Comparison of ENCODE assay signal across 24 mouse cellular contexts in genomic region chr1:138593922-138594321, GRCm38 (mm10).
"Had no signal": no experiment of that assay in that cellular context is flagged by ENCODE, and none has a peak within 500 bp of the region (broad histone marks: within the 10 kb centered on the region; RNA-seq: fewer than 3 reads in every experiment).

No protein-coding gene starts in this region.

- H3K9me3 ChIP-seq: heart, embryonic 15.5 days; hindbrain, embryonic 13.5 days; hindbrain, embryonic 15.5 days; kidney, embryonic 15.5 days; limb, embryonic 13.5 days; limb, embryonic 15.5 days had no signal

- H3K36me3 ChIP-seq: heart, embryonic 15.5 days; hindbrain, embryonic 13.5 days; hindbrain, embryonic 15.5 days; limb, embryonic 15.5 days had no signal

- ATAC-seq: hindbrain, postnatal 0 days; intestine, embryonic 16.5 days had no signal

- H3K4me2 ChIP-seq: heart, embryonic 11.5 days; heart, embryonic 13.5 days; heart, embryonic 15.5 days; hindbrain, embryonic 13.5 days; hindbrain, embryonic 15.5 days; kidney, embryonic 15.5 days; limb, embryonic 13.5 days; limb, embryonic 15.5 days had no signal

- DNase-seq: gastrocnemius, postnatal 14 days; gastrocnemius, postnatal 36 days; heart, adult 18-20 months; heart, postnatal 14 days; heart, postnatal 36 days; kidney, adult 11 months; kidney, adult 2 months; kidney, adult 9 months; kidney, postnatal 14 days; kidney, postnatal 36 days; layer of hippocampus, adult 9-11 months; layer of hippocampus, postnatal 36 days; left cerebral cortex, postnatal 4 days had no signal

- H3K4me3 ChIP-seq: heart, embryonic 13.5 days; heart, embryonic 15.5 days; hindbrain, embryonic 13.5 days; hindbrain, embryonic 15.5 days; kidney, embryonic 15.5 days; limb, embryonic 13.5 days; limb, embryonic 15.5 days had no signal

- H3K27ac ChIP-seq: heart, embryonic 13.5 days; heart, embryonic 15.5 days; hindbrain, embryonic 13.5 days; hindbrain, embryonic 15.5 days; hindbrain, postnatal 0 days; kidney, embryonic 15.5 days; kidney, postnatal 0 days; limb, embryonic 13.5 days; limb, embryonic 15.5 days had no signal

- H3K4me1 ChIP-seq: hindbrain, embryonic 15.5 days; kidney, embryonic 15.5 days; limb, embryonic 15.5 days had no signal

- H3K27me3 ChIP-seq: heart, embryonic 13.5 days; heart, embryonic 15.5 days; hindbrain, embryonic 13.5 days; hindbrain, embryonic 15.5 days; kidney, embryonic 15.5 days; limb, embryonic 13.5 days; limb, embryonic 15.5 days had no signal

- H3K9ac ChIP-seq: heart, embryonic 13.5 days; heart, embryonic 15.5 days; hindbrain, embryonic 13.5 days; hindbrain, embryonic 15.5 days; kidney, embryonic 15.5 days; limb, embryonic 13.5 days; limb, embryonic 15.5 days had no signal
